Mouse (Mus musculus): Measurements from ENCODE around the gene Pip5k1b.

DNA sequence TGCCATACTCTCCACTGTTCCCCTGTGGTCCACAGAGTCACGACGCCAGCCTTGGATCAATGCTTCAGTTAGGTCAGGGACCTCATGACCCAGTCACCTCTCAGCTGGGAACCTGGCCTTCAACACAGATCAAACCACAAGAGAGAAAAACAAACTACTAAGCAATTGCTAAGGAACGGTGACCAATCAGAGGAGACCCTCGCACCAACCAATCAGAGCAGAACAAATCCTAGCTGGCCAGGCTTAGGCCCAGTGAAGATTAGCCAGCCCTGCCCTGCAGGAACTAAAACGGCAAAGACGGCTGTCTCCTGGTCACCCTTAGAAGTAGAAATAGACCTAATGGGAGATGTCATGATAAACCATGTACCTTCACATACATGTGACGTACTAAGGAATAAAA, 284.3 kb downstream of the Pip5k1b start:
- no peak for TF ChIP-seq CTCF (IDR thresholded peaks at IDR 0.05; ENCODE audit: control insufficient read depth, insufficient read depth, low read length)
- no peak for TF ChIP-seq POLR2A (IDR thresholded peaks at IDR 0.05; ENCODE audit: borderline replicate concordance, control insufficient read depth, low read depth, low read length)

Measured in bone marrow, adult 2 months (tissue).